Mouse (Mus musculus) intestine, postnatal 0 days (tissue): ENCODE measurements around the gene Crtc2. TPM values are rescaled to one million over a fixed set of nuclear protein-coding genes. Genes with fewer than 3 reads are reported as not detected.

Experiments
- ATAC-seq: fragments of 200-750 bp; cut with Nextera tagmentation; 2 replicates; pipeline ENCODE4 v1.8.0; 2017; ENCODE audit warnings: mild to moderate bottlenecking, moderate TSS enrichment, moderate library complexity
- H3K27ac ChIP-seq: fragments of 300-500 bp; sonication (generic); 2 replicates; pipeline ENCODE4 v1.5.1; 2014; ENCODE audit warnings: mild to moderate bottlenecking, low read depth, low read length, moderate library complexity
- H3K27me3 ChIP-seq: fragments of 300-500 bp; sonication (generic); replicated peaks from 2 replicates; pipeline ENCODE4 v1.6.1; 2014; ENCODE audit warnings: low read length, mixed read lengths; ENCODE audit not compliant: control insufficient read depth, insufficient read depth
- H3K36me3 ChIP-seq: fragments of 300-500 bp; sonication (generic); 2 replicates; pipeline ENCODE4 v1.6.1; 2014; ENCODE audit warnings: mild to moderate bottlenecking, moderate library complexity; ENCODE audit not compliant: control insufficient read depth, insufficient read depth
- H3K4me1 ChIP-seq: fragments of 300-500 bp; sonication (generic); replicated peaks from 2 replicates; pipeline ENCODE4 v1.6.1; 2014; ENCODE audit warnings: antibody characterized with exemption, low read length, mixed read lengths; ENCODE audit not compliant: control insufficient read depth, insufficient read depth
- H3K4me2 ChIP-seq: fragments of 300-500 bp; sonication (generic); replicated peaks from 2 replicates; pipeline ENCODE4 v1.6.1; 2014; ENCODE audit warnings: low read depth, mild to moderate bottlenecking, moderate library complexity
- H3K4me3 ChIP-seq: fragments of 300-500 bp; sonication (generic); 2 replicates; pipeline ENCODE4 v1.5.1; 2014; ENCODE audit warnings: low read depth, low read length
- H3K9ac ChIP-seq: fragments of 300-500 bp; sonication (generic); 2 replicates; pipeline ENCODE4 v1.6.1; 2014; ENCODE audit warnings: mild to moderate bottlenecking, low read depth, low read length
- H3K9me3 ChIP-seq: fragments of 300-500 bp; sonication (generic); 2 replicates; pipeline ENCODE4 v1.6.1; 2016; ENCODE audit warnings: mixed run types; ENCODE audit not compliant: control insufficient read depth
- CTCF ChIP-seq: sonication (generic); IDR thresholded peaks from 2 replicates; pipeline ENCODE4 v1.5.1; 2016; ENCODE audit warnings: low read depth, mild to moderate bottlenecking, control low read depth, antibody characterized with exemption, moderate library complexity
- WGBS: fragments of 180-500 bp; shearing (Covaris S2); extraction: QIAGEN DNeasy Blood & Tissue Kit; methylation state at CpG from one replicate; pipeline ENCODE4 v1.1.7; 2014; 5-methylcytosine and 5-hydroxymethylcytosine counted together
- polyA plus RNA-seq: library from polyadenylated mRNA; unstranded; fragments of >200 nt; fragmentation: Nextera tagmentation; extraction: Ambion mirVana; gene quantifications from 2 replicates; pipeline ENCODE4 v1.2.1, GENCODE M21; 2015

The Crtc2 gene
- polyA plus RNA-seq, 1 experiment from 2014 or later = 14.9 TPM

DNA sequence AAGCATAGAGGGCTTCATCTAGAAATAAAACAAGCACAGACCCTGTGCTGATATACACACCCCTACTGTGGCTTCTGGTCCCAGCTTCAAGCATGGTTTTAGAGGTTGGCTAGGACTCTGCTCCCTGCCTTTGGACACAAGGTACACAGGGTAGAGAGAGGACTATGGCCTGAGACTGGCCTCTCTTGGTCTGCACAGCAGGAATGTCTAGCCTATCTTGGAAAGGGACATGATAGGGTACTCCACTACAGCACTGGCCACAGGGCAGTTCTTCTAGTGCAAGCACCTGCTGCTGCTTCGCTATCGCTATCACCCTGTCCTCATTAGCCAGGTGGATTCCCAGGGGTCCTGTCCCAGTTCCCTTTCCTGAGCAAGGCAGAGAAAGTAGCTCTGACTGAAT lies 12.7 kb upstream of the Crtc2 start:
- peak; percentile 63 for ATAC-seq
- peaks cover 5% of the 10 kb centered on the region; the same call in 1 of the 2 replicates for H3K4me1 ChIP-seq
- 58% methylated on average over 2 of the region's 2 CpGs for WGBS

GRCm38 (mm10) chr3:90241669-90242358 lies 12.1 kb upstream of the Crtc2 start:
- H3K9ac ChIP-seq = no peak overlapping the region
- H3K27ac ChIP-seq = no peak overlapping the region
- no peaks in the 10 kb centered on the region for H3K9me3 ChIP-seq
- H3K36me3 ChIP-seq = no peaks in the 10 kb centered on the region; the same call in 1 of the 2 replicates
- no peak overlapping the region; the same call in none of the 2 replicates for H3K4me2 ChIP-seq
- no peak for ATAC-seq
- TF ChIP-seq CTCF = no peak
- no peak overlapping the region for H3K4me3 ChIP-seq
- no peaks in the 10 kb centered on the region for H3K27me3 ChIP-seq
- 89% methylated on average over 10 of the region's 10 CpGs for WGBS
- H3K4me1 ChIP-seq = peaks cover 5% of the 10 kb centered on the region; the same call in 1 of the 2 replicates

More for the DNA sequence above, 12.7 kb upstream of the Crtc2 start:
- H3K4me3 ChIP-seq = no peak overlapping the region
- H3K4me2 ChIP-seq = no peak overlapping the region; the same call in 1 of the 2 replicates
- H3K27ac ChIP-seq = no peak overlapping the region
- peaks cover 3% of the 10 kb centered on the region; the same call in 1 of the 2 replicates for H3K36me3 ChIP-seq
- TF ChIP-seq CTCF = no peak
- no peak overlapping the region for H3K9ac ChIP-seq
- H3K27me3 ChIP-seq = no peaks in the 10 kb centered on the region
- H3K9me3 ChIP-seq = no peaks in the 10 kb centered on the region

- peak; percentile 41 for ATAC-seq
- Histone ChIP-seq H3K9me3 (no peaks in the 10 kb centered on the region), H3K9ac (peak within 1 kb of the TSS; percentile 34), H3K36me3 (no peaks in the 10 kb centered on the region; the same call in 1 of the 2 replicates), H3K4me3 (peak within 1 kb of the TSS; percentile 38), H3K4me1 (peaks cover 5% of the 10 kb centered on the region; the same call in 1 of the 2 replicates), H3K4me2 (peak within 1 kb of the TSS; percentile 69), H3K27ac (peak within 1 kb of the TSS; percentile 30; the same call in 1 of the 2 replicates), H3K27me3 (no peaks in the 10 kb centered on the region)
- 4% methylated on average over 19 of the region's 19 CpGs for WGBS
- TF ChIP-seq CTCF = no peak
Measured at GRCm38 (mm10) chr3:90242984-90243775, 10.8 kb upstream of the Crtc2 start, which contains the start of gene Creb3l4. Creb3l4 (minus strand) TSS chr3:90243512.

DNA sequence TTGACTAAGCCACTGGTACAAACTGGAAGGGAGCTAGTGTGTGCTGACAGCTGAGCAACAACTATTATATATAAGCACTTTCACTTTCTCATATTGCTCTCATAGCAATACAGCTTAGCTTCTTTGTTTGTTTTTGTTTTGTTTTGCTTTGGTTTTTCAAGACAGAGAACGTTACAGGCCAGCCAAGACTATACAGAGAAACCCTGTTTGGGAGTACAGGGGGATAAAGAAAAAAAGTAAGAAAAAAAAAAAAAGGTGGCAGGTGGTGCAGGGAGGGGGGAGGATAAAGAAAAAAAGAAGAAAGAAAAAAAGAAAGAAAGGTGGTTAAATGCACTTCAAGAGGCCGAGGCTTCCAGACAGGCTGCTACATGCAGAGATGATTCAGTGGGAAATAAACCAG lies 8.6 kb upstream of the Crtc2 start:
- H3K9me3 ChIP-seq = no peaks in the 10 kb centered on the region
- no peak overlapping the region for H3K27ac ChIP-seq
- TF ChIP-seq CTCF = no peak
- no peak for ATAC-seq
- H3K4me2 ChIP-seq = no peak overlapping the region
- 70% methylated on average over 2 of the region's 2 CpGs for WGBS
- no peaks in the 10 kb centered on the region for H3K27me3 ChIP-seq
- peaks cover 5% of the 10 kb centered on the region; the same call in 1 of the 2 replicates for H3K4me1 ChIP-seq
- no peak overlapping the region for H3K9ac ChIP-seq
- H3K4me3 ChIP-seq = no peak overlapping the region
- H3K36me3 ChIP-seq = peaks cover 2% of the 10 kb centered on the region; the same call in 1 of the 2 replicates

DNA sequence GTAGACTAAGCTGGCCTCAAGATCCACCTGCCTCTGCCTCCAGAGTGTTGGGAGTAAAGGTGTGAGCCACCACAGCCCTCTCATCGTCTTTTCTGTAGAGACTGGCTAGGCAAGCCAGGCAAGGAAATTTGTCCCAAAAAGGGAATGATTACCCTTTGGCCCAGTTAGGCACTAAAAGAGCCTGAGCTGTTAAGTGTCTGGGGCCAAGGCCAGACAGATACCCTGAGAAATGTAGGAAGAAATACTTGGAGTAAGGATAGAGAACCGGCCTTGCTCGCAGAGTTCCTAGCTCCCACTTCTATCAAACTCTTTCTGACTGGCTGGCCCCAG lies 6.4 kb upstream of the Crtc2 start:
- Histone ChIP-seq H3K9me3 (no peaks in the 10 kb centered on the region), H3K4me1 (peaks cover 5% of the 10 kb centered on the region; the same call in 1 of the 2 replicates), H3K4me3 (peak overlapping the region; percentile 74), H3K36me3 (peaks cover 16% of the 10 kb centered on the region), H3K27me3 (no peaks in the 10 kb centered on the region), H3K4me2 (peak overlapping the region; percentile 84), H3K27ac (peak overlapping the region; percentile 97), H3K9ac (peak overlapping the region; percentile 85)
- 5% methylated on average over 3 of the region's 3 CpGs for WGBS
- peak; percentile 17 for ATAC-seq
- peak; percentile 11; the same call in 1 of the 2 replicates for TF ChIP-seq CTCF
